12 mouse cellular contexts compared by ENCODE assay signal in the genomic region with DNA sequence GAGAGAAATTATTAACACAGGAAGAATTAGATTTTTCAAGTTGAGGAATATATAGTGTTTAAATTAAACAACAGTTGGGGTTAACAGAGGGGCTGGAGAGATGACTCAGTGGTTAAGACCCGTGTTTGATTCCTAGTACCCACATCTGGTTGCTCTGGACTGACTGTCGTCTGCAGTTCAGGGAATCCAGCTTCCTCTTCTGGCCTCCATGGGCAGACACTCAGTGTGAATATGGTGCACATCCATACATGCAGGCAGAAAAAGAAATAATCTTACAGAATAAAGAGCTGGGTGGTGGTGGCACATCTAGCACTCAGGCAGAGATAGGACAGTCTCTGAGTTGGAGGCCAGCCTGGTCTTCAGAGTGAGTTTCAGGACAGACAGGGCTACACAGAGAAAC. TPM values are rescaled to one million over a fixed set of nuclear protein-coding genes. Genes with fewer than 3 reads are reported as not detected.
DNase-seq lines count a peak whose midpoint lies in the region; ATAC-seq and TF ChIP-seq lines count a peak whose summit lies in the region.
"Had no signal": no experiment of that assay in that cellular context is flagged by ENCODE, and none has a peak within 500 bp of the region (broad histone marks: within the 10 kb centered on the region; RNA-seq: fewer than 3 reads in every experiment).

No protein-coding gene starts in this region.

- 0 out of 2 replicates have a peak overlapping the region, but pooled peaks have one; percentile 0 for H3K4me3 ChIP-seq in forebrain, embryonic 12.5 days (replicated peaks)
- no peak overlapping the region for H3K4me3 ChIP-seq in forebrain, embryonic 11.5 days (ENCODE audit: low read depth, low read length)
- H3K4me3 ChIP-seq in lung, embryonic 14.5 days (ENCODE audit: low read depth, low read length), result peak overlapping the region; percentile 8; the same call in 1 of the 2 replicates
- H3K4me3 ChIP-seq in limb, embryonic 12.5 days (replicated peaks), result no peak overlapping the region; the same call in 1 of the 2 replicates
- no peak overlapping the region for H3K4me3 ChIP-seq in midbrain, postnatal 0 days (ENCODE audit: low read depth, low read length)

- no peak overlapping the region for H3K9ac ChIP-seq in forebrain, embryonic 12.5 days
- H3K9ac ChIP-seq in forebrain, embryonic 11.5 days (ENCODE audit: low read length), result no peak overlapping the region
- H3K9ac ChIP-seq in lung, embryonic 14.5 days, result no peak overlapping the region
- no peak overlapping the region for H3K9ac ChIP-seq in limb, embryonic 12.5 days (replicated peaks)
- 0 out of 2 replicates have a peak overlapping the region, but pooled peaks have one; percentile 19 for H3K9ac ChIP-seq in midbrain, postnatal 0 days (replicated peaks; ENCODE audit: low read length, poor library complexity, severe bottlenecking)

- H3K9me3 ChIP-seq in forebrain, embryonic 12.5 days, result no peaks in the 10 kb centered on the region
- H3K9me3 ChIP-seq in forebrain, embryonic 11.5 days (ENCODE audit: control insufficient read depth, low read length), result no peaks in the 10 kb centered on the region
- no peaks in the 10 kb centered on the region for H3K9me3 ChIP-seq in lung, embryonic 14.5 days (ENCODE audit: low read depth, low read length)
- no peaks in the 10 kb centered on the region for H3K9me3 ChIP-seq in limb, embryonic 12.5 days
- H3K9me3 ChIP-seq in midbrain, postnatal 0 days (ENCODE audit: low read length), result no peaks in the 10 kb centered on the region

- TF ChIP-seq CTCF in lung, embryonic 14.5 days (IDR thresholded peaks at IDR 0.05; ENCODE audit: low read depth), result no peak
- TF ChIP-seq CTCF in midbrain, postnatal 0 days (IDR thresholded peaks at IDR 0.05), result no peak

- H3K27ac ChIP-seq in forebrain, embryonic 12.5 days, result no peak overlapping the region
- H3K27ac ChIP-seq in forebrain, embryonic 11.5 days (ENCODE audit: low read depth, low read length), result no peak overlapping the region
- no peak overlapping the region for H3K27ac ChIP-seq in lung, embryonic 14.5 days (ENCODE audit: low read depth)
- no peak overlapping the region for H3K27ac ChIP-seq in limb, embryonic 12.5 days
- no peak overlapping the region for H3K27ac ChIP-seq in midbrain, postnatal 0 days (ENCODE audit: low read depth, low read length)
- H3K27ac ChIP-seq: kidney, postnatal 0 days had no signal

- no peak for DNase-seq in forebrain, embryonic 11.5 days (ENCODE audit: low spot score)
- no peak for DNase-seq in lung, embryonic 14.5 days
- DNase-seq in lung, postnatal 14 days, result no peak
- no peak for DNase-seq in midbrain, postnatal 0 days (ENCODE audit: low spot score)
- DNase-seq in right cerebral cortex, postnatal 10 days (ENCODE audit: low spot score in 2 of 2), result no peak
- DNase-seq in thymus, postnatal 14 days, result no peak
- DNase-seq: cerebellum, postnatal 10 days had no signal

- peaks cover 25% of the 10 kb centered on the region for H3K4me1 ChIP-seq in forebrain, embryonic 12.5 days
- H3K4me1 ChIP-seq in forebrain, embryonic 11.5 days (replicated peaks; ENCODE audit: control insufficient read depth, insufficient read depth, low read length), result peaks cover 3% of the 10 kb centered on the region; the same call in 1 of the 2 replicates
- 0 out of 2 replicates have a peak, but pooled peaks cover 7% of the 10 kb centered on the region for H3K4me1 ChIP-seq in lung, embryonic 14.5 days (ENCODE audit: insufficient read depth)
- peaks cover 17% of the 10 kb centered on the region for H3K4me1 ChIP-seq in limb, embryonic 12.5 days (replicated peaks)
- peaks cover 8% of the 10 kb centered on the region; the same call in 1 of the 2 replicates for H3K4me1 ChIP-seq in midbrain, postnatal 0 days (ENCODE audit: insufficient read depth, low read length)

- 83% methylated on average over 2 of the region's 2 CpGs for WGBS in forebrain, embryonic 12.5 days
- 87% methylated on average over 2 of the region's 2 CpGs for WGBS in forebrain, embryonic 11.5 days
- 60% methylated on average over 2 of the region's 2 CpGs for WGBS in lung, embryonic 14.5 days
- WGBS in limb, embryonic 12.5 days, result 73% methylated on average over 2 of the region's 2 CpGs
- WGBS in midbrain, postnatal 0 days, result 69% methylated on average over 2 of the region's 2 CpGs

- peaks cover 40% of the 10 kb centered on the region for H3K36me3 ChIP-seq in forebrain, embryonic 12.5 days (replicated peaks)
- H3K36me3 ChIP-seq in forebrain, embryonic 11.5 days (ENCODE audit: control insufficient read depth, insufficient read depth, low read length), result peaks cover 13% of the 10 kb centered on the region
- H3K36me3 ChIP-seq in lung, embryonic 14.5 days (ENCODE audit: insufficient read depth), result peaks cover 44% of the 10 kb centered on the region
- H3K36me3 ChIP-seq in limb, embryonic 12.5 days, result peaks cover 44% of the 10 kb centered on the region
- H3K36me3 ChIP-seq in midbrain, postnatal 0 days (ENCODE audit: insufficient read depth, low read length), result peaks cover 26% of the 10 kb centered on the region

- H3K27me3 ChIP-seq in forebrain, embryonic 12.5 days, result no peaks in the 10 kb centered on the region
- no peaks in the 10 kb centered on the region for H3K27me3 ChIP-seq in forebrain, embryonic 11.5 days (ENCODE audit: control insufficient read depth, insufficient read depth, low read length)
- H3K27me3 ChIP-seq in lung, embryonic 14.5 days (ENCODE audit: insufficient read depth, low read length), result no peaks in the 10 kb centered on the region
- H3K27me3 ChIP-seq in limb, embryonic 12.5 days, result no peaks in the 10 kb centered on the region
- H3K27me3 ChIP-seq in midbrain, postnatal 0 days (ENCODE audit: insufficient read depth, low read length), result no peaks in the 10 kb centered on the region
- H3K27me3 ChIP-seq: Patski had no signal

- peak overlapping the region; percentile 65 for H3K4me2 ChIP-seq in forebrain, embryonic 12.5 days
- no peak overlapping the region for H3K4me2 ChIP-seq in forebrain, embryonic 11.5 days (ENCODE audit: low read depth, low read length, severe bottlenecking)
- H3K4me2 ChIP-seq in lung, embryonic 14.5 days, result peak overlapping the region; percentile 63
- H3K4me2 ChIP-seq in limb, embryonic 12.5 days, result peak overlapping the region; percentile 66
- H3K4me2 ChIP-seq in midbrain, postnatal 0 days (ENCODE audit: low read depth, low read length, poor library complexity, severe bottlenecking), result peak overlapping the region; percentile 53

- ATAC-seq in forebrain, embryonic 12.5 days (ENCODE audit: low FRiP score), result no peak
- no peak for ATAC-seq in forebrain, embryonic 11.5 days (replicated peaks; ENCODE audit: low FRiP score)
- no peak for ATAC-seq in lung, embryonic 14.5 days (ENCODE audit: insufficient read depth)
- no peak for ATAC-seq in limb, embryonic 12.5 days (ENCODE audit: insufficient number of reproducible peaks, insufficient read depth, low FRiP score, low TSS enrichment, low read depth)
- ATAC-seq in midbrain, postnatal 0 days (ENCODE audit: low FRiP score), result no peak
- ATAC-seq: Patski had no signal

RNA-seq across cellular contexts. Expression of a gene that starts 2.3 kb away (rescaled TPM):
- 791 and 796 TPM in 2 replicates for polyA plus RNA-seq in forebrain, embryonic 12.5 days (2016; fragmentation: Nextera tagmentation; extraction: Ambion mirVana)
- polyA plus RNA-seq in forebrain, embryonic 11.5 days (2014; fragmentation: Nextera tagmentation; extraction: Ambion mirVana), result 633 and 702 TPM in 2 replicates
- polyA plus RNA-seq in lung, embryonic 14.5 days (2014; fragmentation: Nextera tagmentation; extraction: Ambion mirVana), result 690 and 743 TPM in 2 replicates
- polyA plus RNA-seq in limb, embryonic 12.5 days (2016; fragmentation: Nextera tagmentation; extraction: Ambion mirVana), result 678 and 697 TPM in 2 replicates
- total RNA-seq in midbrain, postnatal 0 days (2014; rRNA removed), result 475 and 586 TPM in 2 replicates
- 1,006 and 1,130 TPM in 2 replicates for polyA plus RNA-seq in midbrain, postnatal 0 days (2015; fragmentation: Nextera tagmentation; extraction: Ambion mirVana)

RNA-seq across cellular contexts. Expression of a gene that starts 7.7 kb away (rescaled TPM):
- 8.2 TPM in 2 replicates for polyA plus RNA-seq in forebrain, embryonic 12.5 days (2016; fragmentation: Nextera tagmentation; extraction: Ambion mirVana)
- 6.4 and 8.6 TPM in 2 replicates for polyA plus RNA-seq in forebrain, embryonic 11.5 days (2014; fragmentation: Nextera tagmentation; extraction: Ambion mirVana)
- 7.9 and 8.0 TPM in 2 replicates for polyA plus RNA-seq in lung, embryonic 14.5 days (2014; fragmentation: Nextera tagmentation; extraction: Ambion mirVana)
- 6.1 and 14.0 TPM in 2 replicates for polyA plus RNA-seq in limb, embryonic 12.5 days (2016; fragmentation: Nextera tagmentation; extraction: Ambion mirVana)
- total RNA-seq in midbrain, postnatal 0 days (2014; rRNA removed), result 3.2 and 5.2 TPM in 2 replicates
- polyA plus RNA-seq in midbrain, postnatal 0 days (2015; fragmentation: Nextera tagmentation; extraction: Ambion mirVana), result 7.9 and 8.8 TPM in 2 replicates

RNA-seq across cellular contexts. Expression of a gene that starts 33.8 kb away (rescaled TPM):
- polyA plus RNA-seq in forebrain, embryonic 12.5 days (2016; fragmentation: Nextera tagmentation; extraction: Ambion mirVana), result 33.9 and 37.6 TPM in 2 replicates
- polyA plus RNA-seq in forebrain, embryonic 11.5 days (2014; fragmentation: Nextera tagmentation; extraction: Ambion mirVana), result 52.8 and 61.6 TPM in 2 replicates
- 144 and 164 TPM in 2 replicates for polyA plus RNA-seq in lung, embryonic 14.5 days (2014; fragmentation: Nextera tagmentation; extraction: Ambion mirVana)
- polyA plus RNA-seq in limb, embryonic 12.5 days (2016; fragmentation: Nextera tagmentation; extraction: Ambion mirVana), result 31.0 and 36.4 TPM in 2 replicates
- total RNA-seq in midbrain, postnatal 0 days (2014; rRNA removed), result 14.6 and 23.1 TPM in 2 replicates
- polyA plus RNA-seq in midbrain, postnatal 0 days (2015; fragmentation: Nextera tagmentation; extraction: Ambion mirVana), result 69.3 and 70.3 TPM in 2 replicates
- total RNA-seq: megakaryocyte-erythroid progenitor cell, adult 5-6 weeks had no signal

Comparison
In these comparisons a context has a peak if more than half of its experiments do, and no peak if none do; other contexts are left out.
1. H3K4me3 ChIP-seq: peak in forebrain, embryonic 12.5 days (single experiment) and lung, embryonic 14.5 days (single experiment); none in forebrain, embryonic 11.5 days (single experiment), limb, embryonic 12.5 days (single experiment) and midbrain, postnatal 0 days (single experiment).